Mouse (Mus musculus): ENCODE measurements at regions not wholly inside any gene's neighbourhood (a gene's known extent, or its start where the extent isn't known, plus 50 kb on each side); places are given as distances from the start of the nearest gene placed in this dataset.

DNA sequence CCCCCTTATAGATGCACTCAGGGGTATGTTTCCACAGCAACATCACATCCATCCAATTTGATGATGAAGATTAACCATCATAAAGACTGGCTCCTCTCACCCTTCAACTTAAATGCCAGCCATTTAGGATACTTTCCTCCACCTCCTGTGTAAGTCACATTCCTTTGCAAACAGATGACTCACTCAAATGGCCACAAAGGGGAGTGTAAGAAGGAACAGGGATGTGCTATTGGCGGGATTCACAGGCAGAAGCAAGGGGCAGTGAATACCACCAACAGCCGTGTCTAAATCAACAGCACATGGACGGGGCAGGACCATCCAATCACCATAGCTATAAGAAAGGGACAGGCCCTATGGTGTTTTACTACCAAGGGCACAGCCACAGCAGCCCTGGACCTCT is 50.9 kb upstream of the Cdon start:
- TF ChIP-seq CTCF (conservative IDR thresholded peaks at IDR 0.05; ENCODE audit: insufficient read depth, insufficient read length, low read depth, low read length), result no peak
- TF ChIP-seq POLR2A (IDR thresholded peaks at IDR 0.05; ENCODE audit: low read depth, low read length), result no peak

All from kidney, adult 2 months (tissue).